Mouse (Mus musculus) c-Kit-negative CD71-positive TER-119-positive erythroid progenitor cells, embryonic 14.5 days (primary cell): Measurements from ENCODE around the gene Gm2431.
"Not testable (repeated sequence)": the region's sequence is repeated elsewhere in the genome, so short reads cannot be mapped to it uniquely, and the experiment has no call there.

ENCODE experiments used
- DNase-seq: peaks from one replicate; pipeline ENCODE4 v3.0.0-alpha.2; 2013; ENCODE audit warnings: low read depth, low spot score

Gene Gm2431

DNA sequence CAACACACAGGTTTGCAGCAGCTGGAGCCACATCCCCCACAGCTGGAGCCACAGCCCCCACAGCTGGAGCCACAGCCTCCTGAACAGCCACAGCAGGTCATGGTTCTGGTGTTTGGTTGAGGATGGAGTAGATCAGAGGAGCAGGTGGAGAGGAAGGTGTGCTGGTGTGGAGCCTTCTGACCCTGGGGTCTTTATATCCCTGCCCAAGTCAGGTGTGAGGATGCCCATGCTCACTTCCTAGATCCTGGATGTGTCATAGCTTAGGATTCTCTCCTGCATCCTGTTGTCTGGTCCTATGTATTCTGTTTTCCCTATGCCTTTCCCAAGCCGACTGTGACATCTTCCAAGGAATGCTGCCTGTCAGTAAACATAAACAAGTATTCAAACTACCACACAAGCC is at the start of gene Gm2431:
Gene Gm2431 (minus strand): TSS at position 101 of the 400 bp plus-strand sequence.
- not testable (repeated sequence) for DNase-seq

GRCm38 (mm10) chr7:142303929-142304328 is 45.8 kb upstream of the Gm2431 start:
- not testable (repeated sequence) for DNase-seq

DNA sequence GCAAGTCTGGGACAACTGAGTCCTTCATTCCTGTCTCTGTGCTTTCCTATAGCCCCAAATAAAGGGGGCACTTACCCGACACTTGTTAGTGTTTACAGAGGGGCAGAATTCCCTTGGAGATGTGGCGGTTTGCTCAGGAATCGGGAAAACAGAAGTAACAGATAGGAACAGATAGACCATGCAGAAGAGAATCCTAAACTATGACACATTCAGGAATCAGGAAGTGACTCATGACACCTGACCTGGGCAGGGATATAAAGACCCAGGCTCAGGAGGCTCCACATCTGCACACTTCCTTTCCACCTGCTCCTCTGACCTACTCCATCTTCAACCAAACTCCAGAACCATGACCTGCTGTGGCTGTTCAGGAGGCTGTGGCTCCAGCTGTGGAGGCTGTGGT is 45.1 kb upstream of the Gm2431 start, which contains the start of gene Krtap5-4:
Gene Krtap5-4 (plus strand): TSS at position 301 of the 400 bp plus-strand sequence.
- DNase-seq, result no peak

DNA sequence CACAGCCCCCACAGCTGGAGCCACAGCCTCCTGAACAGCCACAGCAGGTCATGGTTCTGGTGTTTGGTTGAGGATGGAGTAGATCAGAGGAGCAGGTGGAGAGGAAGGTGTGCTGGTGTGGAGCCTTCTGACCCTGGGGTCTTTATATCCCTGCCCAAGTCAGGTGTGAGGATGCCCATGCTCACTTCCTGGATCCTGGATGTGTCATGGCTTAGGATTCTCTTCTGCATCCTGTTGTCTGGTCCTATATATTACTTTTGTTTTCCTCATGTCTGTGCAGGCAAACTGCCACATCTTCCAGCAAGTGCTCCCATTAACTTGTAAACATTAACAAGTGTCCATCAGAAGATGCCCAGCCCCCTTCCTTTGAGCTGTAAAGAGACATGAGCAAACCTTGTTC is 38.9 kb upstream of the Gm2431 start, which contains the start of gene Krtap5-1:
Gene Krtap5-1 (minus strand): TSS at position 101 of the 400 bp plus-strand sequence.
- not testable (repeated sequence) for DNase-seq

DNA sequence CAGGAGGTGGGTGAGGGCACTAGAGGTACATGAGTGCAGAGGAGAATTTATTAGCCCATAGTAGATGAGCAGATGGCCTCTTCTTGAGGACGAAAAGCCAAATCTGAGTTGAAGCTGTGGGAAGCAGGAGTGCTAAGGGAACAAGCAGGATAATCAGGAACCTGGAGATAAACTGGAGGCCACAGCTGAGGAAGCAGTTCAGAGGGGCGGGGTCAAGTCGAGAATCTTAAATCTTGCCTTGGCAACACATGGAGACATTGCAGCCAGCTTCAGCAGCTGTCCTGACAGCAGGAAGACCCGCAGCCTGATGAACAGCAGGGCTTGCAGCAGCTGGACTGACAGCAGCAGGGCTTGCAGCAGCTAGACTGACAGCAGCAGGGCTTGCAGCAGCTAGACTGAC is 38.0 kb upstream of the Gm2431 start:
- not testable (repeated sequence) for DNase-seq

DNA sequence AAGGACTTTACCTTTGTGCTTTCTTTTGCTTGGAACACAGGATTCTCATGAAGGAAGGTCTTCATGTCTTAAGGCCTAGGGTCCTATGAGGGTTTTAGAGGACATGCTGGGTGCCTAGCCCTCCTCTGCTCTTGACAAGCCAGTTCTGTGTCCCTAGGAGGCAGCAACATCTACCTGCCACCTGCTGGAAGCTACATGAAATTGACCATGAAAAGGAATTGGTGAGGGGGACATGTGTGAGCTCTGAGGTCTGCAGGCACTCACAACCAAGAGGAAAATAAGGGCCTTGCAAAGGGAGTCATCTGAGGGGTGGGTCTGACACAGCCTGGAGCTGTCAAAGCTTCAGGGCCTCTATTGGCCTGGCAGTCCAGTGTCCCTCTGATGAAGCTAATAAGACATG is 37.3 kb upstream of the Gm2431 start:
- no peak for DNase-seq

DNA sequence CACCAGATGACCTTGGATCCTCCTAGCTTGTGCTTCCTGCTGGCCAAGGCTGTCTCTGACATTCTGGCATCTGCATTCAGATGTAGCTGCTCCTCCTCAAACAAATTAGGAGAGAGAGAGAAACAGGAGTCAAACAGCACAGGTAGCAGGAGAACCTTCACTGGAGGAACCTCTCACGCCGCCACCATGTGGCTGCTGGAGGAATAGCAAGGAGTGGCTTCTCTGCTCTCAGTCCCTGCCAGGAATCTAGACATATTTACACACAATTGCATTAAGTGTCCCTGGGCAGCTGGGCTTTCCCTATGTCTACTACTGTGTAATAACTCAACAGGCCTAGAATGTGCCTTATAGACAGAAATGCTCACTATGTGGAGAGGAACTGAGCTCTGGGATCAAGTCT is 35.7 kb upstream of the Gm2431 start:
- not testable (repeated sequence) for DNase-seq

GRCm38 (mm10) chr7:142285910-142286612 is 27.9 kb upstream of the Gm2431 start:
- DNase-seq, result not testable (repeated sequence)

- no peak for DNase-seq
Measured at GRCm38 (mm10) chr7:142285130-142285835, 27.1 kb upstream of the Gm2431 start.

DNA sequence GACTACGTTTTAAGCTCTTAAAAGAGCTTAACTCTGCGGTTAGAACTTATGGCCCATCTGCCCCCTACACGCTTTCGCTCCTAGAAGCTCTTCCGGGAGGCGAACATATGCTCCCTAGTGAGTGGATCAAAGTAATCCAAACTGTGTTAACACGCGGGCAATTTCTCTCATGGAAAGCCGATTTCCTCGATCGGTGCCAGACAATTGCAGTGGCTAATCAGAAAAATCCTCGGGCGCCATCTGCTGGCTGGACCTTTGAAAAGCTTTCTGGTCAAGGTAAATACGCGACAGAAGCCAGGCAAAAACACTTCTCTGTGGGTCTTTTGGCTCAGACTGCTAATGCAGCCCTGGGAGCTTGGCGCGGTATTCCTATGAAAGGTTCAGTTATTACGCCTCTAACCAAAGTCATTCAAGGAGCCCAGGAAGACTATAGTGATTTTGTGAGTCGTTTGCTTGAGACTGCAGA is 26.5 kb upstream of the Gm2431 start:
- DNase-seq, result peak; percentile 30

DNA sequence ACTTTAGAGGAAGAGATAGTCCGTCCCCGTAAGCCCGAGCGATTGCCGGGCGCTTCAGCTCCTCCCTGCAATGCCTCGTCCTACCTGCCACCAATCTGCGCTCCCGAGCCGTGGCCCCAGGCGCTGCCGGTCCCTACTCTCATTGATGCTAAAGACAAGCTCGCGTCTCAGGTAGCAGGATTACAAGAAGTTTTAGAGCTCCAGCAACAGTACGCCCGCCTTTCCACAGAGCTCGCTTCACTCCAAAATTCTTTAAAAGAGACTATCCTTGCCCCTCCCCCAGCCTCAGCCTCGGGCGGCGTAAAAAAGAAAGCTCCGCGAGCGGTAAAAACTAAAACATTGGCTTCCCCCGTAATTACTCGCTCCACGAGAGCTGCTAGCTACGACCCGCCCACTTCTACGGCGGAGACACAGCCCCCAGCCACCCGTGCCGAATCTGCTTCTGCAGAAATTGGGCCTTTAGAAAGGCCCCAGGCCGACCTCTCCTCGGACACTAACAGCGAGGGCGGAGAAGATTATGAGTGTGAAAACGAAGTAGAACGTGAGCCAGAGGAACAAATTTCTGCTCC is 26.0 kb upstream of the Gm2431 start:
- no peak for DNase-seq

GRCm38 (mm10) chr7:142282847-142283246 is 24.7 kb upstream of the Gm2431 start:
- not testable (repeated sequence) for DNase-seq

DNA sequence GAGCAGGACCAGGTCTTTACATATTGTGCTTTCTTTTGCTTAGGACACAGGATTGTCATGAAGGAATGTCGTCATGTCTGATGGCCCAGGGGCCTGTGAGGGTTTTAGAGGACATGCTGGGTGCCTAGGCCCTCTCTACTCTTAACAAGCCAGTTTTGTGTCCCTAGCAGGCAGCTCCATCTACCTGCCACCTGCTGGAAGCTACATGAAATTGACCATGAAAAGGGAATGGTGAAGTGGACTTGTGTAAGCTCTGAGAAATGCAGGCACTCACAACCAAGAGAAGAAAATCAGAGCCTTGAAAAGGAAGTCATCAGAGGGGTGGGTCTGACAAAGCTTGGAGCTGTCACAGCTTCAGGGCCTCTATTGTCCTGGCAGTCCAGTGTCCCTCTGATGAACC is 21.1 kb upstream of the Gm2431 start:
- not testable (repeated sequence) for DNase-seq

DNA sequence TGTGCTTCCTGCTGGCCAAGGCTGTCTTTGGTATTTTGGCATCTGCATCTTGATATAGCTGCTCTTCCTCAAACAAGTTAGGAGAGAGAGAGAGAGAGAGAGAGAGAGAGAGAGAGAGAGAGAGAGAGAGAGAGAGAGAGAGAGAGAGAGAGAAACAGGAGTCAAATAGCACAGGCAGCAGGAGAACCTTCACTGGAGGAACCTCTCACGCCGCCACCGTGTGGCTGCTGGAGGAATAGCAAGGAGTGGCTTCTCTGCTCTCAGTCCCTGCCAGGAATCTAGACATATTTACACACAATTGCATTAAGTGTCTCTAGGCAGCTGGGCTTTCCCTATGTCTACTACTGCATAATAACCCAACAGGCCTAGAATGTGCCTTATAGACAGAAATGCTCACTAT is 20.0 kb upstream of the Gm2431 start:
- not testable (repeated sequence) for DNase-seq

DNA sequence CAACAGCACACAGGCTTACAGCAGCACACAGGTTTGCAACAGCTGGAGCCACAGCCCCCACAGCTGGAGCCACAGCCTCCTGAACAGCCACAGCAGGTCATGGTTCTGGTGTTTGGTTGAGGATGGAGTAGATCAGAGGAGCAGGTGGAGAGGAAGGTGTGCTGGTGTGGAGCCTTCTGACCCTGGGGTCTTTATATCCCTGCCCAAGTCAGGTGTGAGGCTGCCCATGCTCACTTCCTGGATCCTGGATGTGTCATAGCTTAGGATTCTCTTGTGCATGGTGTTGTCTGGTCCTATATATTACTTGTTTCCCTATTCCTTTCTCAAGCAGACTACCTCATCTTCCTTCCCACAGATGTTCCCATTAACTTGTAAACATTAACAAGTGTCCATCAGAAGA is 16.1 kb upstream of the Gm2431 start, which contains the start of gene Gm4559:
Gene Gm4559 (minus strand): TSS at position 101 of the 400 bp plus-strand sequence.
- not testable (repeated sequence) for DNase-seq

- no peak for DNase-seq
Measured at GRCm38 (mm10) chr7:142255517-142255916, 2.6 kb downstream of the Gm2431 start.

GRCm38 (mm10) chr7:142249824-142250223 is 8.3 kb downstream of the Gm2431 start:
- DNase-seq, result no peak

DNA sequence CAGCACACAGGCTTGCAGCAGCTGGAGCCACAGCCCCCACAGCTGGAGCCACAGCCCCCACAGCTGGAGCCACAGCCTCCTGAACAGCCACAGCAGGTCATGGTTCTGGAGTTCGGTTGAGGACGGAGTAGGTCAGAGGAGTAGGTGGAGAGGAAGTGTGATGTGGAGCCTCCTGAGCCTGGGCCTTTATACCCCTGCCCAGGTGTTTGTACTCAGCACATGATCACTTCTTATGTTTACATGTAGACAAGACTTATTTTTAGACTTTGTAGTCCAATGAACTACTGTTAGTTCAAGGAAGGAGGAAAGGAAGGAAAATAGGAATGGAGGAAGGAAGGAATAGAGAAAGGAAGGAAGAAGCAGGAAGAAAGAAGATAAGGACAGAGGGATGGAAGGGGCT is 17.2 kb downstream of the Gm2431 start, which contains the start of gene Gm40460:
Gene Gm40460 (minus strand): TSS at position 101 of the 400 bp plus-strand sequence.
- no peak for DNase-seq

DNA sequence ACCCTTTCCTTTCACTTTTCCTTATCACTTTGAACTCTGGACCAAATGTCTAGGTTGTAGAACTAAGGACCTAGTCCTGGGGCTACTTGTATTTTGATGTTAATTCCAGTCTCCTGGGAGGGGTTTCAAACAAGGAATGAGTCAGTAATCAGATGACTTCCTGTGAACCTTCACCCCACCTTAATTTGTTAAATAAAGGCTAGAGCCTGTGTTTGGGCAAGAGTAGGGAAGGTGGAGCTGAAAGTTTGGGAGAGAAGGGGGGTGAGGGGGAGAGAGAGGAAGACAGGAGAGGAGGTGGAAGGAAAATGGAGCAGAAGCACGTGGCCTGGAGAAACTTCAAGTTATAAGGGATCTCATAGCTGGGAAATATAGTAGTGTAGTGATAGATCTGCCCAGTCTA is 26.6 kb downstream of the Gm2431 start:
- no peak for DNase-seq

GRCm38 (mm10) chr7:142229871-142230270 is 28.3 kb downstream of the Gm2431 start, which contains the start of gene Krtap5-5:
Gene Krtap5-5 (minus strand): TSS chr7:142229971.
- not testable (repeated sequence) for DNase-seq

DNA sequence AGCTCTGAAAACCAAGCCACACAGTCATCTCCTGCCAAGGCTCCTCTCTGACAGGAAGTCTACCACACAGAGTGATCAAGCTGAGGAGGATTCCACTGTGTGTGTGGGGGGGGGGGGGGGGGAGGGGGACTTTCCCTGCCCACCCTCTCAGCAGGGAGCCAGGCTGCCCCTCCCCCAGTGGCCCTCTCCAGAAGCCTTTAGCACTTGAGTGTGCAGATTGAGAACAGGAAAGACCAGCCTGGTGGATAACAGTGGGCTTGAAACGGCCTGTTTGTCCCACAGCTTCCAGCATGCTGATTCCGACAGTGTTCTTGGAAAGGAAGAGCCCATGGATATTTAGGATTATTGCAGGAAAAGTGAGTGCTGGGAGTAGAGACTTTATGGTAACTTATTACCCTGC is 33.6 kb downstream of the Gm2431 start:
- DNase-seq, result no peak

DNA sequence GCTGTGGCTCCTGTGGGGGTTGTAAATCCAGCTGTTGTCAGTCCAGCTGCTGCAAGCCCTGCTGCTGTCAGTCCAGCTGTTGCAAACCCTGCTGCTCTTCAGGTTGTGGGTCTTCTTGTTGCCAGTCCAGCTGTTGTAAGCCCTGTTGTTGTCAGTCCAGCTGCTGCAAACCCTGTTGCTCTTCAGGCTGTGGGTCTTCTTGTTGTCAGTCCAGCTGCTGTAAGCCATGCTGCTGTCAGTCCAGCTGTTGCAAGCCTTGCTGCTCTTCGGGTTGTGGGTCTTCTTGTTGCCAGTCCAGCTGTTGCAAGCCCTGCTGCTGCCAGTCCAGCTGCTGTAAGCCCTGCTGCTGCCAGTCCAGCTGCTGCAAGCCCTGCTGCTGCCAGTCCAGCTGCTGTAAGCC is 46.0 kb downstream of the Gm2431 start:
- not testable (repeated sequence) for DNase-seq
